Mouse (Mus musculus) E14TG2a.4 (cell line): ENCODE results near the gene Gm21970.

Experiments used
- H3K27me3 ChIP-seq: 2 replicates; pipeline ENCODE4 v1.6.1; 2014; ENCODE audit warnings: low read length, control low read depth; ENCODE audit not compliant: insufficient read depth
- H3K36me3 ChIP-seq: 2 replicates; pipeline ENCODE4 v1.6.1; 2014; ENCODE audit warnings: low read length, control low read depth; ENCODE audit not compliant: insufficient read depth
- H3K4me1 ChIP-seq: replicated peaks from 2 replicates; pipeline ENCODE4 v1.6.1; 2014; ENCODE audit warnings: low read depth, low read length, control low read depth
- H3K4me3 ChIP-seq: replicated peaks from 2 replicates; pipeline ENCODE4 v1.5.1; 2014; ENCODE audit warnings: mild to moderate bottlenecking, low read length
- H3K9me3 ChIP-seq: 2 replicates; pipeline ENCODE4 v1.6.1; 2014; ENCODE audit warnings: low read length, control low read depth
- CTCF ChIP-seq: conservative IDR thresholded peaks from 2 replicates; pipeline ENCODE4 v1.5.1; 2014; ENCODE audit warnings: low read length
- NANOG ChIP-seq: IDR thresholded peaks from 2 replicates; pipeline ENCODE4 v1.6.1; 2014; ENCODE audit warnings: borderline replicate concordance, low read length, mixed read lengths
- POU5F1 ChIP-seq: IDR thresholded peaks from 2 replicates; pipeline ENCODE4 v1.6.1; 2014; ENCODE audit warnings: low read length, borderline replicate concordance

Gene Gm21970

DNA sequence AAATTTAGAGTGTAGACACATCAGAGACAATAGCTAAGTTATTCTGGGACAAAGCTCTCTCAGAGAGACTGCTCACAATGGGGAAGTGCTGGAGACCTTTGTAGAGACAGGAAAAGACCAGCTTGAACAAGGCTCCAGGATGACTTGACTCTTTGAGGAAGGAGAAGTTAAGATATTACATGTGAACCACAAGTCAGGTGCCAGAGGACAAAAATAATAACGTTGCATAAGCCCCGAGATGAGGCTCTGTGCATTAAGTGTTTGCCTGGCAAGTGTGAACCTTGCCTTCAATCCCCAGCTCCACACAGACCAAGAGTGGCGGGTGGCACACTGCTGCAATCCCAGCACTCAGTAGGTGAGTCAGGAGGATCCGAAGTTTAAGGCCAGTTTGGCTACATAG lies 36.9 kb upstream of the Gm21970 start:
- no peaks in the 10 kb centered on the region for H3K36me3 ChIP-seq
- H3K4me3 ChIP-seq, result no peak overlapping the region
- peaks cover 26% of the 10 kb centered on the region for H3K27me3 ChIP-seq
- no peaks in the 10 kb centered on the region for H3K9me3 ChIP-seq
- no peaks in the 10 kb centered on the region for H3K4me1 ChIP-seq
- TF ChIP-seq CTCF, result no peak
- TF ChIP-seq POU5F1, result no peak
- TF ChIP-seq NANOG, result no peak

DNA sequence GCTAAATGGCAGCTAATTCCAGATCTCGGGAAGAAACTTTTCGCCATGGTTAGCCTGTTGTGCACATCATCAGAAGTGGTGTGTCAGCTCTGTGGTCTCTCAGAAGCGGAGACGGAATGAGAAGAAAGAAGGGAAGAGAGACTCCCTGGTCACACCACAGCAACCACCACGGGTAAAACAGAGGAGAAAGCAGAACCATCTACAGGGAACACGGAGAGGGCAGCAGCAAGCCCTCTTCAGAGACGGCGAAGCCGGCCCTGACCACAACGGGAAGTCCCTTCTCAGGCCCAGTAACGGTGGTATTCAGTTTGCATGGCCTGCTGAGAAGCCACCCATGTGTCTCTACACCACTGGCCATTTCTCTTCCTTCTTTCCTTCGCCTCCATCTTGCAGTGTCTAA lies 36.4 kb upstream of the Gm21970 start:
- Histone ChIP-seq H3K4me1 (no peaks in the 10 kb centered on the region), H3K4me3 (no peak overlapping the region), H3K9me3 (no peaks in the 10 kb centered on the region), H3K36me3 (no peaks in the 10 kb centered on the region), H3K27me3 (peaks cover 23% of the 10 kb centered on the region)
- TF ChIP-seq CTCF (no peak), POU5F1 (no peak), NANOG (no peak)

DNA sequence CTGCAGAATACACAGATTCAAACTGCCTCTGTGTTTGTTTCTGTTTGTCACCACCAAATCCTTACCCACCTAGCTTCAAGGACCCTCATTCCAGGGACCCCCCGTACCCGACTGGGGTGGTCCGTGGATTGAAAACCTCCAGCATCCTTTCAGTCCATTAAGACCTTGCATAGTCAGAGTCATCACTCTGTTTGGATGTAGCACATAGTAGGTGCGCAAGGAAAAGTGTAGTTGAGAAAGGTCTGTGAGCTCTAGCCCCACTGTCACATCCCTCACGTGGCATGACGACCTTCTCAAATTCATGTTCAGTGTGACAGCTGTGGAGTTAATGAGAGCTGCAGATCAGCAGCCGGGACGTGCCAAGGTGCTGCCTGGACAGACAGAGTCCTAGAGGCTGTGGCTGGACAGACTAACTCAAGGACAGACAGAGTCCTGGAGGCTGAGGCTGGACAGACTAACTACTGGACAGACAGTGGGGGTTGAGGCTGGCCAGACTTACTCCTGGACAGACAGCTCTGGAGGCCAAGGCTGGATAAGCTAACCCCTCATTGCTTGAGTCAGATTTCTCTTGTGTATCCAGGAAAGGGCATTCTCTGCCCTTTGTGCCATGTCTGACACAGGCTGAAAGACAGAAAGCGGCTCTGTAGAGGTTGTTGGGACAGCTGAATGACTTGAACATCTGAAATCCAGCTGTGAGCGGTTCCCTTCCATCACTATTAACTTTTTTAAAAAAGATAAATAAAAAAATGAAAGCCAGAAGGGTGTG lies 34.6 kb upstream of the Gm21970 start:
- Histone ChIP-seq H3K4me1 (no peaks in the 10 kb centered on the region), H3K4me3 (no peak overlapping the region), H3K36me3 (no peaks in the 10 kb centered on the region), H3K9me3 (no peaks in the 10 kb centered on the region), H3K27me3 (peaks cover 14% of the 10 kb centered on the region)
- TF ChIP-seq CTCF (no peak), NANOG (no peak), POU5F1 (no peak)

DNA sequence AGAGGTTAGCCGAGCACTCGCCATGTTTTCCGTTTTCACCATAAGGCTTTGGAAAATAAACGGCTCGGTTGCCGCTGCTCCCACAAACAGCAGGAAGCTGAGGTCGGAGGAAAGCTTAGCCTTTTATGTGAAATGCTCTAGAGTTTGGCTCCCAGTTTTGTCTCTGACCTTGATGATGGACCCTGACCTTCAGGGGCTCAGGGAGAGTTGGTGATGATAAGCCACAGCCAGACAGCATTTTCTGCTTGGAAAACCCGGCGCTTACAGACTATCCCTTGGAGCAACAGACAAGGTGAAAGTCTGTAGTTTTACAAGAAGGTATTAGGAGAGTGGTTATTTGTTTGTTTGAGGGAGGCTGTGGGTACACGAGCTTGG lies 34.0 kb upstream of the Gm21970 start:
- Histone ChIP-seq H3K36me3 (no peaks in the 10 kb centered on the region), H3K9me3 (no peaks in the 10 kb centered on the region), H3K4me3 (no peak overlapping the region), H3K4me1 (no peaks in the 10 kb centered on the region), H3K27me3 (peaks cover 10% of the 10 kb centered on the region)
- no peak for TF ChIP-seq POU5F1

DNA sequence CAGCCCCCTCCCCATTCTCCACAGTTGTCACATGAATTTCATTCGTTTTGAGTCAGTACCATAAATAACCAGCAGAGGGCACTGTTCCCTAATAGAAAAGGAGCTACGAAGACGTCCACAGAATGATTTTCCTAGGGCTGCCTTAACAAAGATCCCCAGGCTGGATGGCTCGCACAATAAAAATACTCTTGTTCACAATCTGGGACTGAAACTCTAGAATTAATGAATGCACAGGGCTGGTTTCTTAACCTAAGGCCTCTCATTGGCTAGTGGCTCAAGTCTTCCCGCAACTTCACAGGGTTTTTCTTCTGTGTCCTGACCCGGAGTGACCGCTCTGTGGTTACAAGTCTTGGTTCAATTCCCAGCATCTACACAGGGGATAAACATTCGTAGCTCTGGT lies 33.0 kb upstream of the Gm21970 start:
- Histone ChIP-seq H3K36me3 (no peaks in the 10 kb centered on the region), H3K4me3 (no peak overlapping the region), H3K27me3 (peaks cover 2% of the 10 kb centered on the region), H3K9me3 (no peaks in the 10 kb centered on the region), H3K4me1 (no peaks in the 10 kb centered on the region)
- no peak for TF ChIP-seq NANOG
- peak; percentile 56 for TF ChIP-seq CTCF

DNA sequence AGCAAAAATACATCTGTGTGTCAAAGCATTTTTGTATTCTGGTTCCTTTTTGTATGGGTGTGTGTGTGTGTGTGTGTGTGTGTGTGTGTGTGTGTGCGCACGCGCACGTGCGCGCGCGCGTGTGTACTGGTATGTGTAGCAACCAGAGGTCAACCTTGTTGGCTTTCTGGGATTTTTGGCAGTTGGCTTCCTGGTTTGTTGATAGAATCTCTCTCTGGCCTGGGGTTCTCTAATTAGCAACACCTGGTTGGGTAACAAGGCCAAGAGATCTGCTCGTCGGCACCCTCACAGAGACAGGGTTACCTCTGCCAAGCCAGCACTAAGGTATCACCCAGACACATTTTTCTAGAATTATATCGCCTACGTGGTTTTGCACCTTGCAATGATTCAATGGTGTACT lies 32.0 kb upstream of the Gm21970 start:
- Histone ChIP-seq H3K27me3 (no peaks in the 10 kb centered on the region; the same call in 1 of the 2 replicates), H3K4me3 (no peak overlapping the region), H3K9me3 (no peaks in the 10 kb centered on the region), H3K36me3 (no peaks in the 10 kb centered on the region), H3K4me1 (no peaks in the 10 kb centered on the region)
- TF ChIP-seq NANOG (no peak), POU5F1 (no peak), CTCF (no peak)

DNA sequence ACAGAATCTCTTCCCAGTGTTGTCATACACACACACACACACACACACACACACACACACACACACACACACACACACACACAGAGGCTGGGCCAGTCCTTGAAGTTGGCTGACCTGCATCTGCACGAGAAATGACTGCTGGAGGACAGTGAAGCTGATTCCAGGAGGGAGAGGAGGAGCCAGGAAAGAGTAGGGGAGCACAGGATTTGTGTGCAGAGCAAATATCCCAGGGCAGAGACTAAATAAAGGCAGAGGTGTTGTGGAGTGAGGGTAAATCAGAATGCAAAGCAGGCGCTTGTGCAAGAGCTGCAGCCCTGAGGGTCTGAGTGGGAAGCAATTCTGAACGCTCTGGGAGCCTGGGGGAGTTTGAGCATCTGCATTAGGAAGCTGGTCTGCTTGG lies 31.4 kb upstream of the Gm21970 start:
- no peaks in the 10 kb centered on the region; the same call in 1 of the 2 replicates for H3K27me3 ChIP-seq
- TF ChIP-seq NANOG, result no peak
- no peak for TF ChIP-seq CTCF
- no peak for TF ChIP-seq POU5F1
- H3K4me3 ChIP-seq, result no peak overlapping the region
- no peaks in the 10 kb centered on the region for H3K9me3 ChIP-seq
- no peaks in the 10 kb centered on the region for H3K4me1 ChIP-seq
- H3K36me3 ChIP-seq, result no peaks in the 10 kb centered on the region

DNA sequence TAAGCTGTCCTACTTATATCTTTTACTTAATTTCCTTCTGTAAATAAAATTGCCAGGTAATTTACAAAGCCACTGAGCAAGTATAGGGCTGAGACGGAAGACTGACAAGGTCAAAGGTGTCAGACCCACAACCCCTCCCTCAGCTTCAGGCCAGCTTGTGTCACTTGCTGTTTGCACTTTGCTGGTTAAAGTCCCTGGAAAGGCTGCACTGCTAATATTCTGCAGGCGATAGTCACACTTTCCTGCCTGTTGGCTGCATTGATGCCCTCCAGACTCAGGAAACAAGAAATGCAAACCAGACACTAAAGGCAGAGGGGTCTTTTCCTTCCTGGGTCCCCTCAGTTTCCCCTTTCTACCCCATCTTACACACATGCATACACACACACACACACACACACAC lies 29.5 kb upstream of the Gm21970 start:
- no peak overlapping the region for H3K4me3 ChIP-seq
- H3K4me1 ChIP-seq, result no peaks in the 10 kb centered on the region
- H3K27me3 ChIP-seq, result peaks cover 3% of the 10 kb centered on the region; the same call in 1 of the 2 replicates
- TF ChIP-seq POU5F1 (no peak), NANOG (no peak), CTCF (no peak)
- no peaks in the 10 kb centered on the region for H3K9me3 ChIP-seq
- no peaks in the 10 kb centered on the region for H3K36me3 ChIP-seq

DNA sequence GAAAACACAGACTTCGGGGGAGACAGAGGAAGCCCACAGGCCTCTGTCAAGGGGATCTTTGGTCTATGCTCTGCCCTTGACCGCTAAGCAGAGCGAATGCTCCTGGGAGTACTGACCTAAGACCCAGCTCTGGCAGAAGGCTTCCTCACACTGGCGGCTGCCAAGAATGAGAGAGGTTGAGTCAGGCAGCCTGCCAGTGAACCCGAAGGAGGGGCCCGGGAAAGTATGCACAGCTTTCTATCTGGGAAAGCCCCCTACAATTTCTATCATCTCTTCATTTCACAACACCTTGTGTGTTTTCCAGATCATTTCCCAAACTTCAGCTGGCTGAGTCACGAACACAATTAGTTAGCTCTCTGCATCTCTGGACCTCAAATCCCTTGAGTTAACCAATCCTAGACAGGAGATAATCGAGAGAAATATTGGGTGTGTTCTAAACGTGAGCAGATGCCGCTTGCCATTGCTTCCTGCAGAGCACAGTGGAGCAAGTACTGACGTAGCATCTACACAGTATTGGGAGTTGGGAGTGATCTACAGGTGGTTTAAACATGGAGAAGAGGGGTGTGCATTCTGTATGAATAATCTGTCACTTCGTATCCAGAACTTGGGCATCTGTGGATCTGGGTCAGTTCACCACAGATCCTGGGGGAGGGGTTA lies 28.8 kb upstream of the Gm21970 start:
- H3K27me3 ChIP-seq, result peaks cover 6% of the 10 kb centered on the region; the same call in 1 of the 2 replicates
- TF ChIP-seq CTCF (no peak), POU5F1 (no peak), NANOG (no peak)
- H3K4me1 ChIP-seq, result no peaks in the 10 kb centered on the region

More for the DNA sequence above, 28.8 kb upstream of the Gm21970 start:
- H3K36me3 ChIP-seq, result no peaks in the 10 kb centered on the region
- no peaks in the 10 kb centered on the region for H3K9me3 ChIP-seq
- H3K4me3 ChIP-seq, result no peak overlapping the region
